Mouse (Mus musculus): ENCODE results near the gene Skap1. TPM values are rescaled to one million over a fixed set of nuclear protein-coding genes. Genes with fewer than 3 reads are reported as not detected.

Gene Skap1
- polyA plus RNA-seq, 1 experiment: 3.0 TPM

DNA sequence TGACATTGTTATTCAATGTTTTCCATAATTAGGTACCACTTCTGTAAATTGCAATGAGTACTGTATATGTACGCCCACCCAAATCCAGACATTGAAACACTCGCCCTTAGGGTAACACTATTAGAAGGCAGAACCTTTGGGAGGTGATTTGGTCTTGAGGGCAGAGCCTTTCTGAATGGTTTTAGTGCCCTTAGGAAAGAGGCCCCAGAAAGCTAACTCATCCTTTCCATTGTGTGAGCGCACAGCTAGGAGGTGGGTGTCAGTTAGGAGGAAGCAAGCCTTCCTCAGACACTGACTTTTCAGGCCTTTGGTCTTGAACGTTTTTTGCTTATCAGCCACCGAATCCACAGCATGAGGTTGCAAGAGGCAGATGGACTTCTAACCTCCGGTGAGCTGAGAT is 29.5 kb upstream of the Skap1 start:
- Histone ChIP-seq H3K4me1 (ENCODE audit: control insufficient read depth, insufficient read depth, low read length) (no peaks in the 10 kb centered on the region), H3K27ac (ENCODE audit: insufficient read depth, low read length) (no peak overlapping the region), H3K4me3 (ENCODE audit: insufficient read depth, low read length) (no peak overlapping the region)
- TF ChIP-seq POLR2A (IDR thresholded peaks at IDR 0.05; ENCODE audit: extremely low read depth, insufficient read depth, low read length): no peak
- no peak for TF ChIP-seq CTCF (IDR thresholded peaks at IDR 0.05; ENCODE audit: extremely low read depth, insufficient read depth, low read length)

DNA sequence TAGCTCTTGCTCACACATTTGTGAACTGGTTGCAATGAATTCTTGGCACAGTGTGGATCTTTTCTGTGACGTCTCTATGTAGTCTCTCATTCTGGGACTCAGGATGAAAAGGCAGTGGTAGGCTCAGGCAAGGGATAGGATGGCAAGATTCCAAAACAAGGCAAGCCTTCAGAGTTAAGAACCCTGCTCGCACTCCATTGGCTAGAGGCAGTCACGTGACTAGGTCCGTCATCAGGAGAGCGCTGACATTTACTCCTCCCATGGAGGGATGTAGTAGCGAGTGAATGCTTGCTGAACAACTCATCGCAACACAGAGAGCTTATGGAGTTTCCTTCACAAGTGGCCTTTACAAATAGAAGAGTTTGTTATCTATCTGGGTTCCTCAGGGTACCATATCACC is 27.9 kb upstream of the Skap1 start:
- no peak overlapping the region for H3K4me3 ChIP-seq (ENCODE audit: insufficient read depth, low read length)
- TF ChIP-seq POLR2A (IDR thresholded peaks at IDR 0.05; ENCODE audit: extremely low read depth, insufficient read depth, low read length): no peak
- TF ChIP-seq CTCF (IDR thresholded peaks at IDR 0.05; ENCODE audit: extremely low read depth, insufficient read depth, low read length): no peak
- no peak overlapping the region for H3K27ac ChIP-seq (ENCODE audit: insufficient read depth, low read length)
- H3K4me1 ChIP-seq (ENCODE audit: control insufficient read depth, insufficient read depth, low read length): no peaks in the 10 kb centered on the region

DNA sequence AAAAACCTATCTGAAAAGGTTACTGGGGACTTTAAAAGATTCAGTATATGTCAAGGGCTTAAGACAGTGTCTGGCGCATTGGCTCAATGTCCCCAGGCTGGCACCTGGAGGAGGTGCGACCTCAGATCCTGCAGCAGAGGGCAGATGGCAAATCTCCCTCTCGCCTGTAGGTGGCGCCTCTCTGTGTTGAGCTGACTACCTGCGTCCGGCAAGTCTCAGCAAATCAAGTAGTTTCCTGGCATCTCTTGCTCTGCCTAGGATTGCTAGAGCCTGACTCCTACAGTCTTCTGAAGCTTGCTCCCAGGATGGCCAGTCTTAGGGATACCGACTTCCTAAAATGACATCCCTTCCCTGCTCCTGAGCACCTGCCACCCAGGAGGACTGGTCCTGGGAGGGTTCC is 25.6 kb upstream of the Skap1 start:
- TF ChIP-seq POLR2A (IDR thresholded peaks at IDR 0.05; ENCODE audit: extremely low read depth, insufficient read depth, low read length) (no peak), CTCF (IDR thresholded peaks at IDR 0.05; ENCODE audit: extremely low read depth, insufficient read depth, low read length) (peak; percentile 73)
- Histone ChIP-seq H3K27ac (ENCODE audit: insufficient read depth, low read length) (no peak overlapping the region), H3K4me1 (ENCODE audit: control insufficient read depth, insufficient read depth, low read length) (no peaks in the 10 kb centered on the region), H3K4me3 (ENCODE audit: insufficient read depth, low read length) (no peak overlapping the region)

DNA sequence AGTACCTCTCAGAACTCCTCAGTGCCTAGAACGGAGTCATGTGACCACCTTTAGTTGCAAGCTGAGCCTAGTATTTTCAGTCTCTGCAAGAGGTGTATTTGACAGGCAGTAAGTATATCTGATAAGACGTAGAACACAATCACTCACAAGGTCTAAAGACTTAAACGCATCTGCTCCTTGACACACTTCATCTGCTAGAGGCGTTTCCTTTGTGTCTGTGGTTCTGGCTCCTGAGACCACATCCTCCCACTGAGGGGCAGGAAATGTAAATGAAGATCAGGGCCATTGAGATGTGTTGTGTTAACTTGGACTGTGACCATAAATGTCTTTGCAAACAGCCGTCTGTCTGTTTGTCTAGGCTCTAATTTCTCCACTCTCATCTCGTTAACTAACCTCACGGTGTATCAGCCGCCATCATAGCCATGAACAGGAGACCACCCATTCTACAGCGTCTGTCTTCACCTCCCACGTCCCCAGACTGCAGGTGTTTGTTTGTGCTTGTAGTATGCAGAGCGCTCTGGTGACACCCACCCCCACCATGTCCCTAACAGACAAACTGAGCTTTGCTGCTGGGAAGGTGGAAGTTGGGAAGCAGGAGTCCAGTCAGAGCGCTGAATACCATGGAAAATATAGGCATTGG is 22.7 kb upstream of the Skap1 start:
- Histone ChIP-seq H3K27ac (ENCODE audit: insufficient read depth, low read length) (no peak overlapping the region), H3K4me1 (ENCODE audit: control insufficient read depth, insufficient read depth, low read length) (no peaks in the 10 kb centered on the region)
- no peak for TF ChIP-seq POLR2A (IDR thresholded peaks at IDR 0.05; ENCODE audit: extremely low read depth, insufficient read depth, low read length)
- no peak for TF ChIP-seq CTCF (IDR thresholded peaks at IDR 0.05; ENCODE audit: extremely low read depth, insufficient read depth, low read length)

DNA sequence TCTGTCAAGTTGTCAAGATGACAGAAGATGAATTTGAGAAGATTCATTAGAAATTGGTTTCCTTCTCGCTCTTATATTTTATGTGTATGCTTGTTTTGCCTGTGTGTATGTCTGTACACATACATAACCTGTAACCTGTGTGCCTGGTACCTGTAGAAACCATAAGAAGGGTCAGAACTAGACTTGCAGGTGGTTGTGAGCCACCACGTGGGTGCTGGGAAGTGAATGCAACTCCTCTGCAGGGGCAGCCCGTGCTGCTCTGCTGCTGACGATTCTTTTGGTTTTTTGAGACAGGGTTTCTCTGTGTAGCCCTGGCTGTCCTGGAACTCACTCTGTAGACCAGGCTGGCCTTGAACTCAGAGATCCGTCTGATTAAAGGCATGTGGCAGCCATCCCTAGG is 21.9 kb upstream of the Skap1 start:
- Histone ChIP-seq H3K4me3 (ENCODE audit: insufficient read depth, low read length) (no peak overlapping the region), H3K27ac (ENCODE audit: insufficient read depth, low read length) (no peak overlapping the region), H3K4me1 (ENCODE audit: control insufficient read depth, insufficient read depth, low read length) (no peaks in the 10 kb centered on the region)
- no peak for TF ChIP-seq CTCF (IDR thresholded peaks at IDR 0.05; ENCODE audit: extremely low read depth, insufficient read depth, low read length)
- TF ChIP-seq POLR2A (IDR thresholded peaks at IDR 0.05; ENCODE audit: extremely low read depth, insufficient read depth, low read length): no peak

More for the DNA sequence above, 22.7 kb upstream of the Skap1 start:
- H3K4me3 ChIP-seq (ENCODE audit: insufficient read depth, low read length): no peak overlapping the region

DNA sequence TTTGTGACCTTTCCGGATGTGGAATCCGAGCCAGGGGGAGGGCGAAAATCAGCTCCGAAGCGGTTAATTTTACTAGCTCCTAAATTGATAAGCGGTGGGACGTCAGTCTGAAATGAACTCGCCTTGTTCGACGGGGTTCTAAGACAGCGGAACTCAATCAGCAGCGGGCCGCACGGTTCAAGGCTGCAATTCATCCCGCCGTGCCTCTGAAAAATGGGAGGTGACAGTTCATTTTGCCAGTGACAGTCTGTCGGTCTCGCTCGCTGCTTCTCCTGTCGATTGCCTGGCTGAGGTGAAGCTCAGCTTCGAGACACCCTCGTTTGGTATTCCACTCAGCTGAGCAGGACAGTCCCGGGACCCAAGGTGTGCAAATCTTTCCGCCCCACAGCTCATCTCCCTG is 16.5 kb upstream of the Skap1 start:
- Histone ChIP-seq H3K27ac (ENCODE audit: insufficient read depth, low read length) (no peak overlapping the region), H3K4me3 (ENCODE audit: insufficient read depth, low read length) (no peak overlapping the region), H3K4me1 (ENCODE audit: control insufficient read depth, insufficient read depth, low read length) (no peaks in the 10 kb centered on the region)
- TF ChIP-seq POLR2A (IDR thresholded peaks at IDR 0.05; ENCODE audit: extremely low read depth, insufficient read depth, low read length) (no peak), CTCF (IDR thresholded peaks at IDR 0.05; ENCODE audit: extremely low read depth, insufficient read depth, low read length) (no peak)

DNA sequence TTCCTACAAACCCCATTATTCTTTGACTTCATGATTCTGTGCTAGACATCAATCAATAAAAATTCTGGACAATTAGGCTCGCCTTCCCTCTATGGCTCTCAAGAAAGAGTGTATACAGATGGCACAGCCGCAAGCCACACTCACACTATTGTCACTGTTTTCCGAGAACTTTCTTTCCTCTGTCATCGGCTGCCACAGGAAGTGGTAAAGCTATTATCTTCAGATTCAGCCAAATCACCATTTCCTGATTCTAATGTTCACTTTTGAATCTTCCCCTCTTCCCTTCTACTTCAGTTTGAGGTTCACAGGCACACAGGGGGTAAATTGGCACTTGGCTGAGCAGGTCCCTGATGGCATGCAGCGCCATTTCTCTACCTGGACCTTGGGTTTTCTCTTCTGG is 9.3 kb upstream of the Skap1 start:
- Histone ChIP-seq H3K27ac (ENCODE audit: insufficient read depth, low read length) (no peak overlapping the region), H3K4me1 (ENCODE audit: control insufficient read depth, insufficient read depth, low read length) (no peaks in the 10 kb centered on the region), H3K4me3 (ENCODE audit: insufficient read depth, low read length) (no peak overlapping the region)
- TF ChIP-seq POLR2A (IDR thresholded peaks at IDR 0.05; ENCODE audit: extremely low read depth, insufficient read depth, low read length): no peak
- no peak for TF ChIP-seq CTCF (IDR thresholded peaks at IDR 0.05; ENCODE audit: extremely low read depth, insufficient read depth, low read length)

DNA sequence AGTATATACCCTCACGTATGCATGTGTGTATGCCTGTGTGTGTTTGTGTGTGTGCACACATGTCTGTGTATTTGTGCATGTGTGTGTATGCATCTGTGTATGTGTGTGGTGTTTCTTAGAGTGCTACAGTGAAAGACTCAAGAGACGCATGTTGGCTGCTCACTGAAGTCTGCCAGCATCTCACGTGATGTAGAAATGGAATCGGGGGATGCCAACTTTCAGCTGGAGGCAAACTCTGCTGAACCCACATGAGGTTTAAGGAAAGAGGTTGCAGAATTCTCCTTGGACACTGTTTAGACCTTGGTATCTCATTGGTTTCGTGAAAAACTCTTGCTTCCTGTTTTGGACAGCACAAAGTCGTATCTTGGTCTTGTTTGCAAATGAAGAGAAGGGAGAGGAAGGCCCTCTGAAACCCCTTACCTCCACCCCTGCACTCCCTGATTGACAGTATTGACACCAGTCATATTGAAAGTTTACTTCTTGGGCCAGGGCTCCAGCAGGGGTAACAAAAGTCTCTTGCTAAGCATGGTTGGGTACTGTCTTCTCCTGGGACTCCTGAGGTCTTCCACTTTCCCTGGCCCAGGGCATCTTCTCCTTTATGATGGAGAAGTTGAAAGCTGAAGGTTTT is 8.6 kb upstream of the Skap1 start:
- Histone ChIP-seq H3K4me1 (ENCODE audit: control insufficient read depth, insufficient read depth, low read length) (no peaks in the 10 kb centered on the region), H3K4me3 (ENCODE audit: insufficient read depth, low read length) (no peak overlapping the region), H3K27ac (ENCODE audit: insufficient read depth, low read length) (no peak overlapping the region)
- no peak for TF ChIP-seq POLR2A (IDR thresholded peaks at IDR 0.05; ENCODE audit: extremely low read depth, insufficient read depth, low read length)
- no peak for TF ChIP-seq CTCF (IDR thresholded peaks at IDR 0.05; ENCODE audit: extremely low read depth, insufficient read depth, low read length)

DNA sequence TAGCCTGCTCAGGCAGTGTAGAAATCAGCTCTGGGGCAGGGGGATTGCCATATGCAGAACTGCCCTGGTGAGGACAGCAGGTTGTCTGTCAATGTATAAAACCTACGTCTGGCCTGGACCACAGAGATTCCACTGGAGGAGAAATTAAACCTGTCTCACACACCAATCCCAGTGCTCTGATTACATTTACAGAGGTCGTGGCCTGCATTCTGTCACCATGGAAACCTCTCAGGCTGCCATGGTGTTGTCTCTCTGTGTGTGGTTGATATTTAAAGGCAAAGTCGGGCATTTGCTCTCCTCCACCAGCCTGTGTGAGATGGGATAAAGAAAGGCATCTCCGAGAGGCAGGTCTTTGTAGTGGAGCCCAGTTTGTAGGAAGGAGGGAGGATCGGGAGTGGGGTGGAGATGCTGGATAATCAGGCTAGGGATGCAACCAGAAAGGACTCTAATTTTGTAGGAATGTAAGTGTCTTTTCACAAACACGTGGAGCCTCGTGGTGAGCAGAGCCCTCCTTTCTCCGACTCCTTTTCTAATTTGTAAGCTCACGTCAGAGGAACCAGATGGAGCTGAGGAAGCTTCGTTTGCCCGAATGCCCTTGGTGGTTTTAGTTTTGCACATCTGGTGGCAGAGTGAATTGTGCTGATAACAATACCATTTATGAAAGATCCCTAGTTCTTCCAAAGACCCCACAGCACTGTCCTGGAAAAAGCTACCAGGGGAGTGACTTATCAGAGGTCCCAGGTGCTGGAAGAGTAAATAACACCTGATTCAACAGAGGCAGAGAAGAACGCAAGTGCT is 7.7 kb upstream of the Skap1 start:
- Histone ChIP-seq H3K4me3 (ENCODE audit: insufficient read depth, low read length) (no peak overlapping the region), H3K4me1 (ENCODE audit: control insufficient read depth, insufficient read depth, low read length) (peaks cover under 1% of the 10 kb centered on the region; the same call in 1 of the 2 replicates), H3K27ac (ENCODE audit: insufficient read depth, low read length) (no peak overlapping the region)
- TF ChIP-seq POLR2A (IDR thresholded peaks at IDR 0.05; ENCODE audit: extremely low read depth, insufficient read depth, low read length) (no peak), CTCF (IDR thresholded peaks at IDR 0.05; ENCODE audit: extremely low read depth, insufficient read depth, low read length) (no peak)
